Mouse (Mus musculus) forebrain, embryonic 15.5 days (tissue): Measurements from ENCODE around the gene Neb. TPM values are rescaled to one million over a fixed set of nuclear protein-coding genes. Genes with fewer than 3 reads are reported as not detected.

ENCODE experiments used
- ATAC-seq: fragments of 200-750 bp; cut with Nextera tagmentation; replicated peaks from 2 replicates; pipeline ENCODE4 v1.8.0; 2017; ENCODE audit warnings: mild to moderate bottlenecking, moderate TSS enrichment, moderate library complexity
- H3K27ac ChIP-seq: fragments of 300-500 bp; sonication (generic); replicated peaks from 2 replicates; pipeline ENCODE4 v1.5.1; 2015; ENCODE audit warnings: mild to moderate bottlenecking, inconsistent platforms
- H3K27me3 ChIP-seq: fragments of 300-500 bp; sonication (generic); 2 replicates; pipeline ENCODE4 v1.6.1; 2015; ENCODE audit warnings: inconsistent platforms
- H3K36me3 ChIP-seq: fragments of 300-500 bp; sonication (generic); 2 replicates; pipeline ENCODE4 v1.6.1; 2015; ENCODE audit warnings: mild to moderate bottlenecking, inconsistent platforms
- H3K4me1 ChIP-seq: fragments of 300-500 bp; sonication (generic); 2 replicates; pipeline ENCODE4 v1.6.1; 2015; ENCODE audit warnings: inconsistent platforms
- H3K4me2 ChIP-seq: fragments of 300-500 bp; sonication (generic); replicated peaks from 2 replicates; pipeline ENCODE4 v1.6.1; 2015; ENCODE audit warnings: mild to moderate bottlenecking, inconsistent platforms
- H3K4me3 ChIP-seq: fragments of 300-500 bp; sonication (generic); 2 replicates; pipeline ENCODE4 v1.5.1; 2015; ENCODE audit warnings: mild to moderate bottlenecking, inconsistent platforms
- H3K9ac ChIP-seq: fragments of 300-500 bp; sonication (generic); replicated peaks from 2 replicates; pipeline ENCODE4 v1.6.1; 2015; ENCODE audit warnings: mild to moderate bottlenecking, inconsistent platforms
- H3K9me3 ChIP-seq: fragments of 300-500 bp; sonication (generic); 2 replicates; pipeline ENCODE4 v1.6.1; 2016; ENCODE audit warnings: inconsistent platforms
- WGBS: fragments of 180-500 bp; shearing (Covaris S2); methylation state at CpG from one replicate; pipeline ENCODE4 v1.1.7; 2015; ENCODE audit warnings: mixed read lengths; 5-methylcytosine and 5-hydroxymethylcytosine counted together
- polyA plus RNA-seq: library from polyadenylated mRNA; unstranded; fragments of >200 nt; fragmentation: Nextera tagmentation; extraction: Ambion mirVana; gene quantifications from 2 replicates; pipeline ENCODE4 v1.2.1, GENCODE M21; 2015

Neb gene
- polyA plus RNA-seq, 1 experiment from 2014 or later: 10.3 TPM

DNA sequence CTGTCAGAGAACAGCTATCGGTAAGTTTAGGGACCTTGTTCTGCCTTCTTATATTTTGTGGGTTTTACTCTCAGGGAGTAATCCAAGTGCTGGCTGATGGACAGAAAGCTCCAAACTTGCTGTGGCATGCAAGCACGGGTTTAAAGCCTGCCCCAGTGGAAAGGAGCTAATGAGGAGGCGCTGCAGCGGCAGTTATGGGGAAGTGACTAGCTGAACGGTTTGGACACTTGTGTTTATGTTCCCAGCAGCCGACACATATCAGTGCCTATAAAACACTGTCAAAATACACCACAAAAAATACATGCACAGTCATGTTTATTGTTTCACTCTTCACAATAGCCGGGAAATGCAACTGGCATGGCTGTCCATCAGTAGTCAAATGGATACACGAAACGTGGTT, 81.5 kb downstream of the Neb start:
- H3K4me2 ChIP-seq: no peak overlapping the region
- H3K36me3 ChIP-seq: no peaks in the 10 kb centered on the region
- no peaks in the 10 kb centered on the region for H3K27me3 ChIP-seq
- H3K9me3 ChIP-seq: no peaks in the 10 kb centered on the region
- no peak for ATAC-seq
- WGBS: 83% methylated on average over 9 of the region's 9 CpGs
- H3K9ac ChIP-seq: no peak overlapping the region
- H3K4me1 ChIP-seq: no peaks in the 10 kb centered on the region
- no peak overlapping the region for H3K4me3 ChIP-seq
- H3K27ac ChIP-seq: no peak overlapping the region

DNA sequence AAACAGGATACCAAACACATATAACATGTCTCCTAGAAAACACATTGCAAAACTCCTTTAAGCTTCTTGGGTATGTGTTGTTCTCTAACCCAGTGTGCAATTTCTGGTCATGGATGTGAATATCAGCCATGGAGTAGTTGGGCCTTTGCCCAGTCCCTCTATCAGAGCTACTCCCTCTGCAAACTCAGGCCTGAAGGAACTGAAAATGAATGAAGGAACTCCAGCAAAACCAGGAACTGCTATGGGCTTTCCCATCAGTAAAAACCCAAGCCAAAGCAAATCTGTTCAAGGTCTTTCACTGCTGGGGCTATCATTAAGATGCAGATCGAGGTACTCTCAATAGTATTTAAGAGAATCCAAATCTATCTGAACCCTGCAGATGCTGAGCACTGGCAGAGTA, 90.8 kb downstream of the Neb start:
- Histone ChIP-seq H3K9ac (no peak overlapping the region), H3K36me3 (no peaks in the 10 kb centered on the region), H3K27ac (no peak overlapping the region), H3K9me3 (no peaks in the 10 kb centered on the region), H3K4me1 (no peaks in the 10 kb centered on the region; the same call in 1 of the 2 replicates), H3K4me2 (no peak overlapping the region), H3K27me3 (no peaks in the 10 kb centered on the region), H3K4me3 (no peak overlapping the region)
- WGBS: 86% methylated on average over 1 of the region's 1 CpGs
- no peak for ATAC-seq

DNA sequence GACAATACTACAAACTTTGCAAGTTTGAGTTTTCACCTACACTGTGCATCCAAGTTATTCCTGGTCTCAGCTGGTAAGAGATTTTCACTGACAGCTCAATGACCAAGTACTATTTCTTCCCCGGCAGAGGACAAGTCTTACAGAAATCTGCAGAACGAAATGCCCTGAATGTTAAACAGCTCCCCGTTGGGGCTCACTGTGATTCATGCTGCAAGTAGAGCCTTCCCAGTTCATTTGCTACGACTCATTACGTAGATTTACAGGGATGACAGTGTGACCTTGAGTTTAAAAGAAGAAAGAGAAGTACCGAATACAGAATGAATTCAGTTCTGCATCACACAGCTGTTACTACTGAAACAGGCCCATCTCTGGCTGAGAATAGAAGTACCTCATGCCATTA, 91.9 kb downstream of the Neb start:
- Histone ChIP-seq H3K27me3 (no peaks in the 10 kb centered on the region), H3K9me3 (no peaks in the 10 kb centered on the region), H3K36me3 (no peaks in the 10 kb centered on the region), H3K4me1 (no peaks in the 10 kb centered on the region; the same call in 1 of the 2 replicates), H3K9ac (no peak overlapping the region), H3K4me2 (no peak overlapping the region), H3K4me3 (no peak overlapping the region), H3K27ac (no peak overlapping the region)
- no peak for ATAC-seq
- WGBS: 70% methylated on average over 6 of the region's 6 CpGs

DNA sequence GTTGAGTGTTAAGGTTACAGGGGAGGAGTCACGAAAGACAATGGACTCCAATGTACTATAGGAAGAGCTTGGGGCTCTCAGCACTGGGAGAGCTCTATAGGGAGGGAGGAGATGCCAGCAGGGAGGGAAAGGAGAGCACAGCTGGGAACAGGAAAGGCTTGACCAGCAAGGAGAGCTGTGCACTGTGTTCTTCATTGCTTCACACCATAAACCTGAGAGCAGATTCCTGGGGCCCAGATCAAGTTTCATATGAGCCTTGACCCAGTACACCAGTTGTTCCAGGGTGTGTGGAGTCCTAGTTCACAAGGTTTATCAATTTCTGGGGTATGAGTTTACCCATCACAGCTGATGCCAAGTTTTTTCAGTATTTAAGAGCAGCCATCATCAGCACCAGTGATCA, 106.1 kb downstream of the Neb start:
- ATAC-seq: no peak
- WGBS: 28% methylated on average over 1 of the region's 1 CpGs
- no peak overlapping the region for H3K27ac ChIP-seq

DNA sequence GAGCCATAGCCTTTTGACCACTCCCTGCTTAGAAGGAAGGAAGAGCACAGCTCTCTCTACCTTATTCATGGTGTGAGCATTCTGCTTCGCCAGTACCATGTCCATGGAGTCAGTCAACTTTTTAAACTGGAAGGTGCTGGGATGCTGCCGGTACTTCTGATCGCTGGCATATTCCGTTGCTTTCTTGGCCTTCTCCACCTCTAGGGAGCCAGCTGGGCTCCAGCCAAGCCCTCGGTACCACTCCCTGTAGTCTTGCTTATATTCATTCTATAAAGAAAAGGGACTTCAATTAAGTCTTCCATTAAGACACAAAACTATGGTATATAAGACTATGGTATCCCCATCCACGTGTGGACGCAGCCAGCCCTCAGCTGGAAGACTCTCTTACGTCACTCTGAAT, 107.4 kb downstream of the Neb start:
- H3K9me3 ChIP-seq: no peaks in the 10 kb centered on the region
- no peak overlapping the region for H3K9ac ChIP-seq
- no peak overlapping the region for H3K4me3 ChIP-seq
- no peak overlapping the region for H3K27ac ChIP-seq
- no peak for ATAC-seq
- H3K27me3 ChIP-seq: no peaks in the 10 kb centered on the region
- no peaks in the 10 kb centered on the region for H3K4me1 ChIP-seq
- 88% methylated on average over 8 of the region's 8 CpGs for WGBS
- no peaks in the 10 kb centered on the region for H3K36me3 ChIP-seq
- no peak overlapping the region for H3K4me2 ChIP-seq

More for the DNA sequence above, 106.1 kb downstream of the Neb start:
- no peaks in the 10 kb centered on the region for H3K36me3 ChIP-seq
- no peaks in the 10 kb centered on the region for H3K9me3 ChIP-seq
- no peaks in the 10 kb centered on the region for H3K4me1 ChIP-seq
- H3K27me3 ChIP-seq: no peaks in the 10 kb centered on the region
- H3K4me3 ChIP-seq: no peak overlapping the region
- H3K9ac ChIP-seq: no peak overlapping the region
- H3K4me2 ChIP-seq: no peak overlapping the region

DNA sequence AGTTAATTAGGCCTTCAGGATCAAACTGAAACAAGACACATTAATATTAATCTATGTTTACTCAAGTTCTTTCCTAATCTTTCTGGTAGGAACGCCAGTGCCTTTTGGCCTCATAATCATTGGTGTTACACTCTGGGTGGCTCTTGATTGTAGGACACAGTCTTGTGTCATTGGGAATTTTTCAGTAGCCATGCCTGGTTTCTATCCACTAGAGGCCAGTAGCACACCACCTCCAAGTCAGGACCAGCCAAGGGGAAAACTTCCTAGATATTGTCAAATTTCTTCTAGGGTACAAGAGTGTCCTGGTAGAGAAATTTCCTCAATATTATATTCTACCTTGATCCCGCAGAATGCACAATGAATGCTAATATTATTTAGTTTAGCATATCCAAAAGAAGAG, 116.1 kb downstream of the Neb start:
- Histone ChIP-seq H3K4me2 (no peak overlapping the region), H3K36me3 (no peaks in the 10 kb centered on the region), H3K27ac (no peak overlapping the region), H3K9ac (no peak overlapping the region), H3K4me1 (no peaks in the 10 kb centered on the region), H3K27me3 (no peaks in the 10 kb centered on the region), H3K9me3 (no peaks in the 10 kb centered on the region), H3K4me3 (no peak overlapping the region)
- ATAC-seq: peak; percentile 73
- 53% methylated on average over 2 of the region's 2 CpGs for WGBS

DNA sequence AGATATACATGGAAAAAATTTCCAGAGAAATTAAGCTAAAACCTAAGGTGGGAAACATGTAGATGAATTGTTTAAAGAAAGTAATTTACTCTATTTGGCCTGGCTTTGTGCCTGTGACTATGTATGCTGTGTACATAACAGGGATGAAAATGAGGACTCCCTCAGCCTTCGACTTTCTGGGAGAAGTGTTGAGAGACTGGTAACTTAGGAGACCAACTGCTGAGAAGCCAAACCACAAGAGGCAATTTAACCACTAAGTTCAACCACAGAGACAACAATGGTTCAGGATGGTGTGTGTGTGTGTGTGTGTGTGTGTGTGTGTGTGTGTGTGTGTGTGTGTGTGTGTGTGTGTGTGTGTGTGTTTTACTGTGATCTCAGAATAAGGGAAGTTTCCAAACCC, 126.2 kb downstream of the Neb start:
- Histone ChIP-seq H3K4me3 (no peak overlapping the region), H3K9me3 (no peaks in the 10 kb centered on the region), H3K4me2 (no peak overlapping the region), H3K27ac (no peak overlapping the region), H3K9ac (no peak overlapping the region), H3K27me3 (no peaks in the 10 kb centered on the region), H3K36me3 (no peaks in the 10 kb centered on the region), H3K4me1 (peaks cover 10% of the 10 kb centered on the region)
- 60% methylated on average over 1 of the region's 1 CpGs for WGBS
- ATAC-seq: no peak

DNA sequence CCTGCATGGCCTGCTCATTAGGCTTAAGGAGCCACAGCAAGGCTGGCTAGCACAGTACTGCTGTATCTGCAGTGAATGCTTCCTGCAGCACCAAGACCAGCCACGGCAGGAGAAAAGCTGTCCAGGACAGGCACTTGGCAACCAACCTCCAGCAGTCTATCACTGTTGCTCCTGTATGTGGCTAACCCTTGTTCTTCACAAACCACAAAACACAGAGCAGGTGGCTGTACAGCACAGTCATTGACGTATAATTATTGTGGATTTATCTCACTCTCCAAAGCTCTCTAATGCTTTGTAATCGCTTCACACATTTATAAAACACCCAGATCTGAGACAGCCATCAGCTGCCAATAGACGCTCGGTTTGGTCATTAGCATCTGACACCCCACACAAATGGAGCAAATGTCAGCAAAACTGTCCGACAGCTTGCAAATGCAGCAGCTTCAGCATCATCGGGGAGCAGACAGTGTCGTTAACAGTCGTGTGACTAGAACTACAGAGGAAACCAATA, 129.9 kb downstream of the Neb start:
- Histone ChIP-seq H3K27ac (peak overlapping the region; percentile 60), H3K36me3 (no peaks in the 10 kb centered on the region), H3K9ac (no peak overlapping the region), H3K4me3 (no peak overlapping the region), H3K4me2 (no peak overlapping the region), H3K4me1 (peaks cover 10% of the 10 kb centered on the region), H3K9me3 (no peaks in the 10 kb centered on the region), H3K27me3 (no peaks in the 10 kb centered on the region)
- ATAC-seq: peak; percentile 97
- WGBS: 12% methylated on average over 9 of the region's 9 CpGs

DNA sequence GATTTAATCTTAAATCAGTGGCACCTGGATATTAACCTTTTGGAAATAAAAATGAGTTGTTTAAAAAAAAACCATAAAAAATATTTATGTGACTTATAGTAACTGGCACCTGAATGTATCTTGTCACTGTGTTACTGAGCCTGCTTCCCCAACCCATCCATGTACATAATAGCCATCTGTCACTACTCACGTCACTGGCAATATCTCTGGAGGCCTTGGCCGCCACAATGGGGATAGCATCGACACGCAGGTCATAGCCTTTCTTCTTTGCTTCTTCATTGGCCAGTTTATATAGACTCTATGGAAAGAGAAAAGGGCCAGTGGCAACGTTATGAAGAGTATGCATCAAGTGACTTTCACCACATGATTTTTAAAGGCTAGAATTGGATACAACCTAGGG, 133.2 kb downstream of the Neb start:
- H3K4me2 ChIP-seq: no peak overlapping the region
- H3K4me1 ChIP-seq: peaks cover 10% of the 10 kb centered on the region
- no peaks in the 10 kb centered on the region for H3K9me3 ChIP-seq
- H3K9ac ChIP-seq: no peak overlapping the region
- no peak for ATAC-seq
- WGBS: 87% methylated on average over 5 of the region's 5 CpGs
- H3K27me3 ChIP-seq: no peaks in the 10 kb centered on the region
- no peaks in the 10 kb centered on the region for H3K36me3 ChIP-seq
- no peak overlapping the region for H3K4me3 ChIP-seq
- H3K27ac ChIP-seq: no peak overlapping the region

DNA sequence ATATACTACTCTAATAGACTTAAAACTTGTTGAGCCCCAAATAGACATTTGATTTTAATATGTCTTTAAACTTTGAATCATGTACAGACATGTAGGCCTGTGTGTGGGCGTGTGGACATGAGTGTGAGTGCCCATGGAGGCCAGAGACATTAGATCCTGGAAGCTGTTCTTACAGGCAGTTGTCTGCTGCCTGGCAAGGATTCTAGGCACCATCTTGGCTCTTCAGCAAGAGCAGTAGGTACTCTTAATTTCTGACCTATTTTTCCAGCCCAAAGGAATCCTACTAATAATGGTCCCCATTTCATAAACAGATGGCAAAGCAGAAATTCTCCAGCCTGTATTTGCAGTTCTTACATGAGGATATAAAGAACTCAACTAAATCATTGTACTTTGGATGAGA, 135.6 kb downstream of the Neb start:
- H3K4me2 ChIP-seq: no peak overlapping the region
- no peaks in the 10 kb centered on the region; the same call in 1 of the 2 replicates for H3K4me1 ChIP-seq
- no peaks in the 10 kb centered on the region for H3K9me3 ChIP-seq
- no peak overlapping the region for H3K4me3 ChIP-seq
- WGBS: 92% methylated on average over 1 of the region's 1 CpGs
- no peaks in the 10 kb centered on the region for H3K27me3 ChIP-seq
- no peak overlapping the region for H3K9ac ChIP-seq
- no peaks in the 10 kb centered on the region for H3K36me3 ChIP-seq
- ATAC-seq: no peak
- no peak overlapping the region for H3K27ac ChIP-seq

DNA sequence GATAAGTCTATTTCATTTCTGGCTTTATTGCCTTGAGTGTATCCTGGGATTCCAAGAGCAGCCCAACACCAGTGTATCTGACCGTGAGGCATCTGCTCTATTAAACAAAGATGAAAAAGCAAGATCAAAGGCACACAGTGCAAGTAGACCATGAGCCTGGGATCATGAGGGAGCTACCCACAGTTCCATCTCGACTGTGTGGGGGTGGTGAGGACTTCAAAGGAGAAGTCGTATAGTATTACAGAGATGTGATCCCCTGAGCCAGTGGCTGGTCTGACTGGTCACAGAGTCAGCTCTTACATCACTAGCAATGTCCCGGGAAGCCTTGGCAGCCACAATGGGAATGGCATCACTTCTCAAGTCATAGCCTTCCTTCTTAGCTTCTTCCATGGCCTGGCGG, 140.4 kb downstream of the Neb start:
- H3K9ac ChIP-seq: no peak overlapping the region
- H3K9me3 ChIP-seq: no peaks in the 10 kb centered on the region
- no peak overlapping the region for H3K4me3 ChIP-seq
- H3K36me3 ChIP-seq: no peaks in the 10 kb centered on the region
- H3K27ac ChIP-seq: no peak overlapping the region
- H3K4me2 ChIP-seq: no peak overlapping the region
- H3K4me1 ChIP-seq: no peaks in the 10 kb centered on the region
- WGBS: 74% methylated on average over 5 of the region's 5 CpGs
- no peaks in the 10 kb centered on the region for H3K27me3 ChIP-seq
- ATAC-seq: no peak

DNA sequence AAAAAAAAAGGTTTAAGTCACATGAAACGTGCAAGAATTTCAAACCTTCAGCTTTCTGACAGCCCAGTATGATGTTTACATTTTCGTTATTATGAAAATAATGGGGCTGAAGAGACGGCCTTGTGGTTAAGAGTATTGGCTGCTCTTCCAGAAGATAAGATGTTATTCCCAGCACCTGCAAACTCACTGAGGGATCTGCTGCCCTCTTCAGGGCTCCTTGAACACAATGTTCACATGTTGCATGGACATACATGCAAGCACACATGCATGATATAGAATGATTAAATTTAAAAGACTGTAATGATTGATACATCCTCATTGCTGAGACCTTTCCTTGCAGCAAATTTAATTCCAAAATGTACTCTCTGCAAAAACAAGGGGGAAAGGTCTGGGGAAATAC, 150.7 kb downstream of the Neb start:
- no peaks in the 10 kb centered on the region for H3K27me3 ChIP-seq
- no peak overlapping the region for H3K27ac ChIP-seq
- no peak overlapping the region for H3K4me2 ChIP-seq
- no peaks in the 10 kb centered on the region for H3K4me1 ChIP-seq
- H3K9me3 ChIP-seq: no peaks in the 10 kb centered on the region
- H3K36me3 ChIP-seq: no peaks in the 10 kb centered on the region
- 71% methylated on average over 3 of the region's 3 CpGs for WGBS
- H3K4me3 ChIP-seq: no peak overlapping the region
- H3K9ac ChIP-seq: no peak overlapping the region
- no peak for ATAC-seq

DNA sequence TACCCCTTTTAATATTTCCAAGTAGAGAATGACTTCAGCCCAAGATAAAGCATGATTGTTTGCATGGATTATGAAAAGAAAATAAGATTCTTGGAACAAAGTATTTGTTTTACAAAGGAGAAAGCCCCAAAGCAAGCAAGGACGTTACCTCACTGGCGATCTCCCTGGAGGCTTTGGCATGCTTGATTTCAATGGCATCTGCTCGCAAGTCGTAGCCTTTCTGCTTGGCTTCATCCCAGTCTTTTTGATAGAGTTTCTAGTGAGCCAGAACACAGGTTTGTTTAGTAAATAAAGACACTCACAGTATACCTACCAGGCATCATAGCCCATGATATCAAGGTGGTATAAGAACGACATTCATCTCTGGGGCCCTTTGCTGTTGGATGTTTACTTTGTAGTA, 153.9 kb downstream of the Neb start:
- Histone ChIP-seq H3K36me3 (no peaks in the 10 kb centered on the region), H3K9me3 (no peaks in the 10 kb centered on the region), H3K27me3 (no peaks in the 10 kb centered on the region), H3K4me2 (no peak overlapping the region), H3K4me3 (no peak overlapping the region), H3K27ac (no peak overlapping the region), H3K4me1 (no peaks in the 10 kb centered on the region), H3K9ac (no peak overlapping the region)
- ATAC-seq: no peak
- 53% methylated on average over 5 of the region's 5 CpGs for WGBS
